Mouse (Mus musculus): Measurements from ENCODE around the gene Mpzl1.

Mpzl1 gene

GRCm38 (mm10) chr1:165579332-165579731 is 55.0 kb downstream of the Mpzl1 start:
- DNase-seq (ENCODE audit: low spot score), result no peak

DNA sequence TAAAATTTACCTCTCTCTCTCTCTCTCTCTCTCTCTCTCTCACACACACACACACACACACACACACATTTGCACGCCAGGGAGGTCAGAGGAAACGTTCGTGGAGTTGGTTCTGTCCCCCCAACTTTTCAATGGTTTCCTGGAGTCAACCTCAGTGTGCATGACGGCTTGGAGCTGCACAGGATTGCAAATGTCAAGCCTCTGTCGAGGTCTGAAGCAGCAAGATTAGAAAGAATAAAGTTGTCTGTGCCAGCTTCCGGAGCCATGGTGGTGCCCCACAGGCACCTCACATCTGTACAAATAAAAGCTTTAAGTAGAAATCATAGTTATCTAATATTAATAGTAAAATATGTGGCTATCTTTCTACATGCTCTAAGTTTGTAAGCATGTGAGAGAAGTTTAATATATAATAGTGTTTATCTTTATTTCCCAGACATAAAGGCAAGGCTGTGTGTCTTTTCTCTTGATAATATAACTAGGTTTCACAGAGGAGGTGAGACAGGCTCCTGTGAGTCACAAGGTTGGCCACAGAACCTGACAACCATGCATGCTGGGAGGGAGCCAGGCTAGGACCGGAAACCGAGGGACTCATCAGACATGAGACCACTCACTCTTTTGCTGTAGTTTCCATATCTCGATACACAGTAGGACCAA is 57.8 kb downstream of the Mpzl1 start:
- no peak for DNase-seq (ENCODE audit: low spot score)

DNA sequence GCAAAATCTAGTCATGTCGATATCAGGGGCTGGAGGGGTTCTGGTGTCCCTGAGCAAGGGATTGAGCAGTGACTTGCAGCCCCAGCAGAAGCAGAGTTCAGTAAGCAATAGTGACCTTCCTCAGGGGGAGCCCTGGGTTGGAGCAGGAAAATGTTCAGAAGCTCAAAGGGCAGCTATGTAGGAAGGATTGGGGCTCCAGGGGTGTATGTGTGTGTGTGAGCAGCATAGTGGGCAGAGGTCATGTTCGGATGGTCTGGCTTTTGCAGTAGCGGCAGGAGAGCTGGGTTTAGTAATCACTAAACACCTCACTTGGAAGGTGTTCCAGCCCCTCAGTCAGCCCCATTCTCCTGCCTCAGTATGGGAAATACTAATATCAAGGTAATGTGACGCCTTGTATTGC is 58.3 kb downstream of the Mpzl1 start:
- no peak for DNase-seq (ENCODE audit: low spot score)

DNA sequence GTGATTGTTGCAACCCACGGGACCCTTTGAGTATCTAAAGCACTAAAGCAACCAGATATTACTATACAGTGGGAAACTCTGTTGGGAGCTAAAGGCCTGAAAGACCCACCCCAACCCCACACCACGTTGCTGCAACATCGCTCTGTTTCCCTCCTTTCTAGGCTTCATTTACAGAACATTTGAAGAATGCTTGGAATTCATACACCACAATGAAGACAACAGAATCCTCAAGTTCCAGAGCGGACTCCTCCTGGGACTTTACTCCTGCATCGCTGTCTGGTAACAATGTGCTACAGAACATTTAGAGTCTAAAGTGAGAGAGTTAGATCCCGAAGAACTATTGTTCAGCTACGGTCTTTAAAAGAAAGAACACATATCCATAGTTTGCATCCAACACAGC is 66.9 kb downstream of the Mpzl1 start:
- no peak for DNase-seq (ENCODE audit: low spot score)

DNA sequence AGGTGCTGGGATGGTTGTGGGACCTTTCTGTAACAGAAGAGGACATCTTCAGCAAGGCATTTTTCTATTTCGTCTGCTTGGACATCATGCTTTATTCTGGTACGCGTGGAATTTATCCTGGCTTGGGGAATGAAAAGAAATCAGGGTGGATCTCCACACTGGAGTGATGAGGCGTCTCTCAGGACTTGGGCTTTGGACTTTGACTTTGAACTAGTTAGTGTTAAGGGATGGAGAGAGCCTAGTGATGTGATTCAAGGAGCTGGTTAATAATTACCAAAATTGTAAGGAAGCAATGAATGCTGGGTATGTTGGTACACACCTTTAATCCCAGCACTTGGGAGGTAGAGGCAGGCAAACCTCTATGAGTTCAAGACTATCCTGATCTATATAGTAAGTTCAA is 69.1 kb downstream of the Mpzl1 start:
- DNase-seq (ENCODE audit: low spot score), result no peak

GRCm38 (mm10) chr1:165559073-165559472 is 75.3 kb downstream of the Mpzl1 start:
- no peak for DNase-seq (ENCODE audit: low spot score)

DNA sequence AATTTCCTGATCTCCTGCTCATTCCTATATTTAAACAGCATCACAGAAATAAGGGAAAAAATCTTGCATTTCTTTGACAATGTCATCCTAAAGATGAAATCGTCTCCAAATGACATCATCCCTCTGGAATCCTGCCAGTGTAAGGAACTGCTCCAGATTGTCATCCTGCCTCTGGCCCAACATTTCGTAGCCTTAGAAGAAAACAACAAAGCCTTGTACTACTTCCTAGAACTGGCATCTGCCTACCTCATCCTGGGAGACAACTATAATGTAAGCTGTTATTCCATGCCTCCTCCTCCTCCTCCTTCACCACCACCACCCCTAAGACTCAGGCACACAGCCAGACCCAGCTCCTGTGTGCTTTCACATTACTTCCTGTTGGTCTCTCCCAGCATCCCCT is 77.6 kb downstream of the Mpzl1 start:
- DNase-seq (ENCODE audit: low spot score), result no peak

Measured in urinary bladder, postnatal 14 days (tissue).